Mouse (Mus musculus) cerebellum, adult 11-12 months (tissue): ENCODE results near the gene Borcs6.
"Not testable (repeated sequence)": the region's sequence is repeated elsewhere in the genome, so short reads cannot be mapped to it uniquely, and the experiment has no call there.

Experiments
- DNase-seq: peaks from one replicate; pipeline ENCODE4 v3.0.0; 2022

The Borcs6 gene

DNA sequence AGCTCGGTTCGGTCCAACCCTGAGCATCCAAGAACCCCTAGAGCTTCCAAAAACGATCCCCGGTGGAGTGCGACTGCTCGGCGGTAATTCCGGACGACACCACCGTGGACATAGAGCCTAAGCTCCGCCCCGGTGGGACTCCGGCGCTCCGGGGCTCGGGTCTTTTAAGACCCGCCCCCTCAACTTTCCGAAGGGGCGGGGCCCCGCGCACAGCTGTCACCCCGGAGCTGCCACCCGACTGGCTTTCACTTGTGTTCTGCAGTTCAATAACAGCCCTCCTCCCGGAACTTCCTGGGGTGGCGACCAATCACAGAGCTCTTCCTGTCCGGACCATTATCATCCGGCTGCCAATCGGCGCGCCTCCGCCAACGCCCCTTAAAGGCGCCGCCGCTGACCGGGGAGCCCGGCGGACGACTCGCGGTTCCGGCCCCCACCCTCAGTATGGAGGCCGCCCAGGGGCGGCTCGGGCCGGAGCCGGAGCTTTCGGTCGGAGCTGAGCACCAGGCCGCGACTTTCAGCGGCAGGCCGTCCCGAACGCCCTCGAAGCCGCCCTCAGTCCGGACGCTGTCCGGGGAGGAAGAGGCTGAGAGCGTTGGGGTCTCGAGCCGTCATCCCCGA lies at the start of gene Borcs6:
Borcs6 (plus strand) TSS at position 361 of the 618 bp plus-strand sequence.
- DNase-seq, result peak; percentile 99

DNA sequence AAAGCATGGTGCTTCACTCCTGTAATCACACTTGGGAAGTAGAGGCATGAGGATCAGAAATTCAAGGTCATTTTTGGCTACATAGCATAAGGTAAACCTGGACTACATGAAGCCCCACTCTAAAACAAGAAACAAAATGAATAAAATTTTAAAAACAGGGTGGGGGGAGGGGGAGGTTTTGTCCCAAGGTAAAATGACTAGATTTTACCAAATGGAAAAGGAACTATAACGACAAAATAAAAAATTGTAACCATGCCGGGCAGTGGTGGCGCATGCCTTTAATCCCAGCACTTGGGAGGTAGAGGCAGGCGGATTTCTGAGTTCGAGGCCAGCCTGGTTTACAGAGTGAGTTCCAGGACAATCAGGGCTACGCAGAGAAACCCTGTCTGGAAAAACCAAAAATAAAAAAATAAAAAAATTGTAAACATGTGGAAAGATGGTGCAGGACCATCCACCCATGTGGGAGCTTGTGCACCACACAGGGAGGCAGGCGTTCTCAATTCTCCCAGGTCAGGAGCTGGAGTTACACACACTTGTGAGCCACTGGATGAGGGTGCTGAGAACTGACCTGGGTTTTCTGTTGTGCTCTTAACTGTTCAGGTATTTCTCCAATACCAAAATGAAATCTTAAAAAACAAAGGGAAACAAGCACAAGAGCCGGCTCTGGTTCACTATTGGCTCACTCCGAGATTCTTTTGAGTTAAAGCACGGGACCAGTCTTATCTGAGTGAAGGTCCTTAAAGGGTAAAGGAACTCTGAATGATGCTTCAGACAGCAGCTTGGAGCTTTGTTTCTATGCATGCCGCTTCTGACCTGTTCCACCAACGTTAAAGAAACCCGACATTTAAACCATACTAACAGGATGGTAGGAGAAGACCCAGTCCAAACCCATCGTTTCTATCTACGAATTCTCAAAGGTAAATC lies 48.9 kb upstream of the Borcs6 start:
- DNase-seq, result no peak

DNA sequence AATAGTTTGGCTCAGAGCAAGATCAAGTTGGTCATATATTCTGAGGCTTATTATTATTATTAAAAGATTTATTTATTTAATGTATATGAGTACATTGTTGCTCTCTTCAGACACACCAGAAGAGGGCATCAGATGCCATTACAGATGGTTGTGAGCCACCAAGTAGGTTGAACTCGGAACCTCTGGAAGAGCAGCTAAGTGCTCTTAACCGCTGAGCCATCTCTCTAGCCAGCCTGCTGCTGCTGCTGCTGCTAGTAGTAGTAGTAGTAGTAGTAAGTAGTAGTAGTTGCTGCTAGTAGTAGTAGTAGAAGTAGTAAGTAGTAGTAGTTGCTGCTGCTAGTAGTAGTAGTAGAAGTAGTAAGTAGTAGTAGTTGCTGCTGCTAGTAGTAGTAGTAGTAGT lies 48.1 kb upstream of the Borcs6 start:
- not testable (repeated sequence) for DNase-seq

DNA sequence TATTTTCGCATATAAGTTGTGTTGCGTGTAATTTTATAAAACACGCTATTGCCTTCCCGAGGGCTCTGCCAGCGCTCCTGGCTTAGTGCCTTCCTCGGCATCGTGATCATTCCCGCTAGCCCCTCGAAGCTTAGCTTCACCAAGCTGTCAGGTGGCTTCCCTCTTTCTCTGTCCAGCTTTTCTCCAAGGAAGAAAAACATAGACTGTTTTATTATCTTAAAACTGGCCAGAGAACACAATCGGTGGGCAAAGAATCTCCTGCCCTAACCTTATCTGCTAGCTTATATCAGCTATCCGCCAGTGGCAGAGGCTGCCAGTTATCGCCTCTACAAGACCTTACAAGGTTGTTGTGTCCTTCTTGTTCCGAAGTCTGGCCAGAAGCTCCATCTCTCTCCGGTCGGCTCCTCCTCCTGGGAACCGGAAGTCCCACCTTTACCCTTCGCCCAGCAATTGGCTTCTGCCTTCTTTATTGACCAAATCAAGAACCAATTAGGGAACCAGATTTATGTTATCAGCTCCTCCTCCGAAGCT lies 47.4 kb upstream of the Borcs6 start:
- DNase-seq, result peak; percentile 90

DNA sequence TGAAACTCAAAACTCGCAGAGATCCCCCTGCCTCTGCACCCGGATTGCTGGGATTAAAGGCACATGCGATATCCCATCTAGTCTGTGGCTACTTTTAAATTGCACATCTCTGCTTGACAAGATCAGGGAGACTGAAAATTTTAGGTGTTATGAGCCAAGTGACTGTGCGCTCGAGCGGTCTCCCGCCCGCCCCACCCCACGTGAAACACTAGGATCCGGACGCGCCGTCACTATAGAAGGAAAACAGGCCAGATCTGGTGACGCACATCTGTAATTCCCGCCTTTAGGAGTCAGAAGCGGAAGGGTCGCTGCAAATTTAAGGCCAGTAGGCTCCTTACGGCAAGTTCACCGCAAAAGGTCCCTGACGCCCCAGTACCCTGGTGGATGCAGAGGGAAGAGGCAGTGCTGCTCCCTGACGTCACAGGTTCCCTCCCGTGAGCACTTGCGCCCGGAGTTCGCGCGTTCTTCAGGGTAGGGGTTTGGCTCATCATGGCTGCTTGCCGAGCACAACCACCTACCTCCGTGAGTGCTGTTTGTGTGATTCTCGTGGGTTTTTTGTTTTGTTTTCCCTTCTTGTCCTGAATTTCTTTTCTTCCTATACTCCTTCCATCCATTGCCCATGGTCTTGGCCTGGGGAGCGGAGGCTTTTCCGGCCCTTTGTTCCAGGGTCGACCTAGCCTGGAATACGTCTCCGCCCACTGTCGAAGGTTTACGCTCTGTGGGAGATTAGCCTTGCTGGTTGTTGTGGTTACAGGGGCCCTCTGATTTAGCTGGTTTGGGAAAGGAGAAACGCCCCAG lies 43.7 kb upstream of the Borcs6 start, which contains the start of gene Ctc1:
Ctc1 (plus strand) TSS at position 268 of the 798 bp plus-strand sequence.
- DNase-seq, result peak; percentile 89

DNA sequence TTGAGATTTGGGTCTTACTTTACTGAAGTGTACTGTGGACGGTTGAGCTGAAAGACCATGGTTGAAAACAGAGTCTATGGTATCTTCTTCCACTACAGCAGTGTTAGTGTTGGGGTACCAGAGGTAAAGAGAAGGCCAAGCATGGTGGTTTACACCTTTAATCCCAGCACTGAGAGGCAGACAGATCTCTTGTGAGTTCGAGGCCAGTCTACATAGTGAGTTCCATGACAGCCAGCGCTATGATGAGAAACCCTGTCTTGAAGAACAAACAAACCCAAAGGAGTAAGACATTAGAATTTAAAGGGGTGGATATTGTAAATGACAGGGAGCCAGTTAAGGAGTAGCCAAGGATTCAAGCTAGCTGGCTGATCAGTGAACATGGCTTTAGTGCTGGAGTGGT lies 42.8 kb upstream of the Borcs6 start:
- DNase-seq, result no peak

DNA sequence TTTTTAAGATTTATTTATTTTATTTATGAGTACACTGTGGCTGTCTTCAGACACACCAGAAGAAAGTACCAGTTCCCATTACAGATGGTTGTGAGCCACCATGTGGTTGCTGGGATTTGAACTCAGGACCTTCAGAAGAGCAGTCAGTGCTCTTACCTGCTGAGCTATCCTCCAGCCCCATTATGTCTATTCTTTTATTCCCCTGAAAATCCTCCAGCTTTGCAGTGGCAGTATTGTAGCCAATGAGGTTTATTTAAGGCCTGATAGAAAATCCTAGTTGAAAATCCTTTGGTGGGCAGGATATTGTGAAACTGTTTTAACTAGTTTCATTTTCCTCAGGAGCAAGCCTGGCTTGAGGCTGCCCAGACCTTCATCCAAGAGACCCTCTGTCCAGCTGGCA lies 38.8 kb upstream of the Borcs6 start:
- no peak for DNase-seq

DNA sequence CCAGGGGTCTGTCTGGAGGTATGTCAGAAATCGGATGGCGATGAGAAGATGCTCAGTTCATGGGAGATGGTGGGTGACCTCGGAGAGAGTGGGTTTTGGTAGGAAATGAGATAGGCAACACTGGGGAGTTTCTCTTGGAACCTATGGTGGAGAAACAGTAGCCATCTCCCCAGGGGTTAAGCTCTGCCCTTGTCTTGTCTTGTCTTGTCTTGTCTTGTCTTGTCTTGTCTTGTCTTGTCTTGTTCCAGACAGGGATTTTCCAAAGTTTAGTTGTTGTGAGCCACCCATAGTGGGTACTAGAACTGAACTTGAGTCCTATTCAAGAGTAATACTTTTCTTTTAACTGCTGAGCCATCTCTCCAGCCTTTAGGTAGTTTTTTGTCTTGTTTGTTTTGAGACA lies 33.0 kb upstream of the Borcs6 start:
- no peak for DNase-seq

DNA sequence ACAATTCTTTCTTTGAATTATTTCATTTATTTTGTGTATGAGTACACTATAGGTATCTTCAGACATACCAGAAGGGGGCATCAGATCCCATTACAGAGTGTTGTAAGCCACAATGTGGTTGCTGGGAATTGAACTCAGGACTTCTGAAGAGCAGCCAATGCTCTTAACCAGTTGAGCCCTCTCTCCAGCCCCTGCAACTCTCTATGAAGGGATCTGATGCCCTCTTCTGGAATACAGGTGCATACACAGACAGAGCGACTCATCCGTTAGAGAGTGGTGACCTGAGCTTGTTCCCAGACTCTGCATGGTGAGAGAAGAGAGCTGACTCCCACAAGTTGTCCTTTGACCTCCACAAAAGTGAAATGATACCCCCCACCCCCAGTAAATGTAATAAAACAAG lies 30.7 kb upstream of the Borcs6 start:
- DNase-seq, result no peak

DNA sequence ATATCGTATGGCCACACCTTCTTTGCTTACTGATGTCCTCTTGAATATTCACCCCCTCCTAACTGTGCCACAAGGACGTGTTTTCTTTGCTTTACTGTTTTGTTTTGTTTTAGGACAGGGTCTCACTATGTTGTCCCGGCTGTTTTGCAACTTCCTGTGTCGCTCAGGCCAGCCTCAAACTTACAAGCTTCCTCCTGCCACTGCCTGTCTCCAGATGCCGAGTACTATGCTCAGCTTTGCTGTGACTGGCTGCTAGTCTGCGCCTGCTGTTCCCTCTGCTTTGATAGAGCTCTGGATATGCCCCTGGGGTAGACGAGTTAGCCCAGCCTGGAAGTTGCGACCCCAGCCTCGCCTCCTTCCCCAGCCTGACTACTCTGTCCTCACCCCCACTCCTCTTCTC lies 26.0 kb upstream of the Borcs6 start:
- peak; percentile 35 for DNase-seq

DNA sequence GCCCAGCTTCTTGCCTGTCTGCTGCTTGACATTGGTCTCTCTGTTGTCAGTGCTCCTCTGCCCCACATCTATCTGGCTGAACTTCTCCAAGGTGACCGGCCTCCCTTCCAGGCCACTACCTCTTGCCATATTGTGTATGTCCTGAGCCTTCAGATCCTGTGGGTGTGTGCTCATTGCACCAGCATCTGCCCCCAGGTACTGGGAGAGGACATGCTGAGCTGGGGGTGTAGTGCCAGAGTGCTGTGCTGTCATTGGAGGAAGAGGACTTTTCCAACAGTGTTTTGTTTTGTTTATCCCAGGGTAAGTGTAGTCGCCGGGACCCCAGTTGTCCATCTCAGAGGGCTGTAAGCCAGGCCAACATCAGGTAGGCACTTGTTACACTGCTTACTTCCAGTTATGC lies 24.9 kb upstream of the Borcs6 start:
- peak; percentile 43 for DNase-seq

DNA sequence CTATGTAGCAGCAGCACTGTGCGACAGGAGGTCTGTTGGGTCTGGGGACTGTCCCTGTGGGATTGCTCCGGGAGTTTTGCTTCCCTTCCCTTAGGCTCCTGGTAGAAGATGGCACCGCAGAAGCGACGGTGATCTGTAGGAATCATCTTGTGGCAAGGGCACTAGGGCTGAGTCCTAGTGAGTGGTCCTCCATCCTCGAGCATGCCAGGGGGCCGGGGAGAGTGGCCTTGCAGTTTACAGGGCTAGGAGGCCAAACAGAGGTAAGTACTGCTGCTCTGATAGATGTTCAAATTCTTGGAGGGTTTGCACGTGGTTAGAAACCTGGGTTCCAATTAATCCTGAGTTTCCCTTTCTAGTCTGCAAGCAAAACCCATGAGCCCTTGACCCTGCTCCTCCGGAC lies 24.1 kb upstream of the Borcs6 start:
- DNase-seq, result peak; percentile 60

DNA sequence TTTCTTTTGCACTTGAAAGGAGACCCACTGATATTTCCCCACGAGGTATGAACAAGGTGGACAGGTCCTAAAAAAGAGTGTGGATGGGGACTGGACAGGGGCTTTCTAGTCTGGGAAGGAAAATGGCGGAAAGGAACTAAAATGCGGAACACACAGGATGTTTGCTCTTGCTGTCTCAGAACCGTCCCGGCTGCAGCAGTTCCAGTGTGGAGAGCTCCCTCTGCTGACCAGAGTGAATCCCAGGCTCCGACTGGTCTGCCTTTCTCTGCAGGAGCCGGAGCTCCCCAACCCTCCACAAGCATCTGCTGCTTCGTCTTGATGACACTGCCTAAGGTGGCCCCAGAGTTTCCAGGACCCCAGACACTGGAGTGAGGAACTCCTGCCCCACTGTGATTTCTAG lies 23.7 kb upstream of the Borcs6 start:
- DNase-seq, result peak; percentile 92

DNA sequence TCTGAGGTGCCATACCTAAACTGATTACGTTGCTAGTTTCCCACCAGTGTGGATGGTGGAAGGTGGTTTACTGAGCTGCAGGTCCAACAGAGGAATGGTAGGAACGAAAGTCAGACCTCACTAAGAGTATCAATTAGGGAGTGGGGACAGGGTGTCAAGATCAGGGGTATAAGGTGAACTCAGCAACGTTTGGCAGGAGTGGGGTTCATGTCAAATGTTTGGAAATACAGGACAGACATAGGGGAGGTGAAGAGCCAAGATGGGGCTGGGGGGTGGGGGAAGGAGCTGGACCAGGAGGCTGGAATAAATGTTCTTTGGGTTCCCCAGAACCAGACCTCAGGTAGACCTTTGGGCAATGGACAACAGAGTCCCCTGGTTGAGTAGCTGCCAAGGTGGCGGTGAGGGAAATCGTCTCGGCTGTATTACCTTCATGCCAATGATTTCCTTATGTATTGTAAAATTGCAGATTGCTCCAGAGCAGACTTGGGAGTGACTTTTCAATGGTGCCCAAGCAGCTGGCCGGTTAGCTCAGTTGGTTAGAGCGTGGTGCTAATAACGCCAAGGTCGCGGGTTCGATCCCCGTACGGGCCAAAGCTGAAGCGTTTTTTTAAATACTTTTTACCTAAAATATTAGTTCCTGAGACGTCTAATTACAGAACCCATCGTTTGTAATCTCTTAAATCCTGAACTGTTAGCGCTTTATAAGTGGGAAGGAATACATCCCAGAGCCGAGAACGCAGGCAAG lies 22.9 kb upstream of the Borcs6 start:
- DNase-seq, result peak; percentile 87

DNA sequence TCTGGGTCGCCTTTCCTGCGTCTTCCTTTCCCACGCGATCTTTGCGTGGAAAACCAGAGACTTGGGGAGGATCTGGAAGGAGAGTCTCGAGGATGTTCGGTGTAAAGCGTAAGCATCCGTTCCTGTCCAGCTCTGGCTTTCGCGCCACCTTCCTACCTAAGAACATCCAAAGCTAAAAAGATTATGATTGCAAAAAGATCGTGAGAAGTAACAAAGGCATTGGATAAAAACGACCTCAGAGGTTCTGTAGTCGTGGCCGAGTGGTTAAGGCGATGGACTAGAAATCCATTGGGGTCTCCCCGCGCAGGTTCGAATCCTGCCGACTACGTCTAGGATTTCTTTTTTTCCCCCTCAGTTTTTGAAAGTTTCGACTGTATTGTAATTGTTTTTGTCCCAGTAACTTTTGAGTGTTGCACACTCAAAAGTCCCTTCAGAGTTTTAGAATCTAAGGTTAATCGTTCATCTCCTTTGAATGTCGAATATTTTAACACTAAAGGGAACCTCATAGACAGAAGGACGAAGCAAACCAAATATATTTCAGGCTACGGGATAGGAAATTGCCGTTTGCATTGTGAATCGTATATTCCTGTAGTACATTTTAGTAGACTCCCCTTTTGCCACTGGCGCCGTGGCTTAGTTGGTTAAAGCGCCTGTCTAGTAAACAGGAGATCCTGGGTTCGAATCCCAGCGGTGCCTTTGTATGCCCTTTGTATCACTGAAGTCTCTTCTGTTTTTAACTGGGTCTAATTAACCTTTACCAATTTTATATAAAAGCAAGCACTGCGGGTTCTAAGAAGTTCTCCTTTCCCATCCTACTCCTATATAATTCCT lies 22.1 kb upstream of the Borcs6 start:
- DNase-seq, result peak; percentile 79

DNA sequence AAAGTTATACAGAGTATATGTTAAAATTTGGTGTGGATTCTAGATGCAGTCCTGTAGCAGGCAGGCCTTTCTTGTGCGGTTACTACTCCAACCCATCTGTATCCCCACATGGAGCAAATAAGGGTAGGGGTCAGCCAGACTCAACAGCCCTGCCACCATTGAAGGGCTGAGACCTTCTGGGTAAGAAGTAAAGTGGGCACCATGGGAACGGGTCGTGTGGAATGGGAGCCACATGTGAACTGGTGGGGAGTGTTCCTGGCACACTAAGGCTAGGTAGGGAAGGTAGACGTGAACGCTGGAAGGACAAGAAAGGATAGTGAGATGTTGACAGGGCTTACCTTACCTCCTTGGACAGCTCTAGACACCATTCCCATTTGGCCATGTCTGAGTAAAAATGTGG lies 21.3 kb upstream of the Borcs6 start:
- peak; percentile 52 for DNase-seq

DNA sequence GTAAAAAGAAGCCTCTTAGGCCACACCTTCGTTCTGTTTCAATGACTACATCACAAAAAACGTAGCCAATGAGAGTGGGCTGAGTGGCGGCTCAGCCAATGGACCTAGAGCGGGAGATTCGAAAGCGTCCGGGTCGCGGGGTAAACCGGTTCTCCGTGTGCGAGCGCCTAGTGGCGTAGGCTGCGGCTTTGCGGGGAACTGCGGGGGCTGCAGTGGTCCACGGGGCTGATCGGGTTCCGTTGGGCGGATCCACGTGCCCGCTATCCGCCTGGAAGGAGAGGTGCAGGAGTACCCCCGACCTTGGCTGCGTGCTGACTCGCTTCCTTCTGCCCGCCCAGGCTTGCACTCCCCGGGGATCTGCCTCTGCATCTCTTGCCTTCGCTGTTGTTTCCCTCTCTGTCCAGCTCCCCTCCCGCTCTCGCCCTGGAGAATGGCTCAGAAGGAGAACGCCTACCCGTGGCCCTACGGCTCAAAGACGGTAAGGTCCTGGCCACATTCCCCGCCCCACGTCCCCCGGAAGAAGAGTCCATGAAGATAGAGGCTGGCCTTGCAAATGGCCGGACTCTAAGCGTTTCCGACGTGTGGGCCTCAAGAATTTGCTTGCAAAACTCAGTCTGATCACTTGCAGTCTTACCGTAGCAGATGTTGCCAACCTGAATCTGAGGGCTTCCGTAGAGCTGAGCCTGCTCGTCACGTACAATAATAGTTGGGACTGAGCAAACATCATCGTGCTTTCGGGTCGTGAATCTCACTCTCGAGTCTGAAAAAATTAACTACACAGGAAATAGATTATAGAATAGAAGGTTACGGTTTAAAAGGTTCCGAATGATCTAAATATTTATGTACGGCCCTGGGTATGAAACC lies 13.8 kb upstream of the Borcs6 start, which contains the start of gene Aurkb:
Aurkb (plus strand) TSS at position 117 of the 864 bp plus-strand sequence.
- peak; percentile 66 for DNase-seq

DNA sequence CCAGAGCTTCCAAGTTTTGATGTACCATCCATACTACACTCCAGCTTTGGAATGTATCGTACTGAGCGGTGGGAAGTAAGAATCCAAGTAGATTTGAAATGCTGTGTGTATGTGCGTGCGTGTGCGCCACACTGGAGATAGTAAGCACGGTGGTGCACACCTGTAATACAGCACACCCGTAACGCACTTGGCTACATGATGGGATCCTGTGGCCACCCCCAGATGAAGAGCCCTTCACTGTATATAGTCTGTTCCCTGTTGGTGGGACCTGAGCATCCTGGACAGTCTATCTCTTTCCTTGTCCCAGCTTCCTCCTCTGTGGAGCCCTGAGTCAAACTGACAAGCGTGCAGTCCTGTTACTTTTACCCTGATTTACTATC lies 13.1 kb upstream of the Borcs6 start:
- no peak for DNase-seq

DNA sequence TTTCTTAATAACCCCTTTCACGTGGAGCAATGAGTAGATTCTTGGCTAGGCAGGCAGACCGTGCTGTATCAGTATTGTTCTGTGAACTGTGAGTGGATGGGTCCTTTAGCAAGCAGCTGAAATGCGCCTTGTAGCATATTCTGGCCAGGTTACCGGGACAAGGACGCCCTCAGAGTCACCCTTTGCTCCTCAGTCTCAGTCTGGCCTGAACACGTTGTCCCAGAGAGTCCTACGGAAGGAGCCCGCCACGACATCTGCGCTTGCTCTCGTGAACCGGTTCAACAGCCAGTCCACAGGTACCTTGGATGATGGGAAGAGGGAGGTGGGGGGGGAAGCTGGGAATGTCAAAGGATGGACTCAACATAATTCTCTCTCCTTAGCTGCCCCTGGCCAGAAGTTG lies 11.9 kb upstream of the Borcs6 start:
- DNase-seq, result no peak

DNA sequence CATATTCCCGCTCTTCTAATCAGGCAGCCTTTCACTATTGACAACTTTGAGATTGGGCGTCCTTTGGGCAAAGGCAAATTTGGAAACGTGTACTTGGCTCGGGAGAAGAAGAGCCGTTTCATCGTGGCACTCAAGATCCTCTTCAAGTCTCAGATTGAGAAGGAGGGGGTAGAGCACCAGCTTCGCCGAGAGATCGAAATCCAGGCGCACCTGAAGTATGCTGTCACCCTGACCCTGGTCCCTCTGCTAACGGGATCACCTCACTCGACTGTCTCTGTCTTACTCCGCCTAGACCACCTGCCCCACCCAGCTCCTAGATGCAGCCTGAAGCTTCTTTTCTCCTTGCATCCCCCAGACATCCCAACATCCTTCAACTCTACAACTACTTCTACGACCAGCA lies 11.4 kb upstream of the Borcs6 start:
- no peak for DNase-seq
